Mouse (Mus musculus): ENCODE results near the gene Stx3. TPM values are rescaled to one million over a fixed set of nuclear protein-coding genes. Genes with fewer than 3 reads are reported as not detected.

The Stx3 gene
- total RNA-seq, 2 experiments from 2014 or later = 1.7 to 2.6 TPM

DNA sequence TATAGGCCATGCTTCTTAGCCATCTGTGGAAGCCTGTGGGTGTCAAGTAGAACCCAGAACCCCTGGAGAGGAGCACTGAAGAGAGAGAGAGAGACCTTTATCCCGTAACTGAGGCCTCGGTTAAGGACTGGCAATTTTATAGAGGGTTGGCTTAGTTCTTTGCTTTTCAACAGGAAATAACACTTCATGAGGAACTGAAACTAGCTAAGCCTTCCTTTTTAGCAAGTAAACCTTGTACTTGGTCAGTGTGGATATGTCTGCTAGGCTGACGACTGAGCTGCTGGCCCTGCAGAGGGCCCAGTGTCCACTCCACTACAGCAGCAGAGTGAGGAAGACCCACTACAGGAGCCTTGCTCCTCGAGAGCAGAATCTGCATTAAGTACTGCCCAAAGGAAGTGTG lies 52.8 kb downstream of the Stx3 start:
- intact Hi-C loops (cut with DNase I) = no loop called here
- TF ChIP-seq CTCF (IDR thresholded peaks at IDR 0.05) = no peak
- no peak overlapping the region; the same call in 1 of the 2 replicates for H3K27ac ChIP-seq
- H3K4me3 ChIP-seq = no peak overlapping the region
- DNase-seq = no peak

DNA sequence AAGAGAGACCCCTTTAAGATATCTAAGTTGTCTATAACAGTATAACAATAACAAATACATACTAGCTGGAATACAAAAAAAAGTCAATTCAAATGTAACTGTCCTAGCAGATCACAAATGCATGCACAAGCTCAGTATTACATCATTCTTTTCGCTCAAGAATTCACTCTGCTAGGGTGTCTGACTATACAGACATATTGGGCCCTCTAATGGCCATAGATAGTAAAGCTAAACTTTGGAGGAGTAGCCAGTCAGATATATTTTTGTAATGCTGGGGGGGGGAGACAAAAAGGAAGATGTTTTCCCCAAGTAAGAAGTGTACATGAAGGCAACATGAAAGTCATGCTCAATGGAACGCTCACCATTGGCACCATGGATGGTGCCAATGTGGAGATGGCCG lies 54.1 kb downstream of the Stx3 start:
- no peak for DNase-seq
- H3K4me3 ChIP-seq = no peak overlapping the region
- no peak for TF ChIP-seq CTCF (IDR thresholded peaks at IDR 0.05)
- no peak overlapping the region for H3K27ac ChIP-seq
- intact Hi-C loops (cut with DNase I) = no loop called here

DNA sequence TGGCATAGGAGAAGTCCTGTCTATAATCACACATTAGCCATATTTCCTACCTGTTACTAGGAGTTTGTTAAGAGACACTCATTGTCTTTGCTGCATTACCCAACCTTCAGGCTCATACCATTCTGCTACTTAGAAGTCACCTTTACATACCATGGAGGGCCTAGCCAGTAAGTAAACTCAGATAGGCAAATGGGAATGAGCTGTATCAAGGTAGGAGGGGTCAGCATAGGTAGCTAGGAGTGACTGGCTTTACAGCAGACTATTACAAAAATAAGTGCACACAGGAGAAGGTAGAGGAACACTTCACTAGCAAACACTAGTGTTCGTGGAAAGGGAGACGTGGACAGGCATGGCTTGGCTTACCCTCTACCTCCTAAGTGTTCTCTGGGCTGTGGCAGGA lies 71.9 kb downstream of the Stx3 start, which contains the start of gene Gif:
TSS of gene Gif (plus strand) at position 257 of the 400 bp plus-strand sequence.
- Histone ChIP-seq H3K27ac (no peak within 1 kb of the TSS), H3K4me3 (no peak within 1 kb of the TSS)
- intact Hi-C loops (cut with DNase I) = no loop called here
- TF ChIP-seq CTCF (IDR thresholded peaks at IDR 0.05) = no peak
- DNase-seq = no peak

DNA sequence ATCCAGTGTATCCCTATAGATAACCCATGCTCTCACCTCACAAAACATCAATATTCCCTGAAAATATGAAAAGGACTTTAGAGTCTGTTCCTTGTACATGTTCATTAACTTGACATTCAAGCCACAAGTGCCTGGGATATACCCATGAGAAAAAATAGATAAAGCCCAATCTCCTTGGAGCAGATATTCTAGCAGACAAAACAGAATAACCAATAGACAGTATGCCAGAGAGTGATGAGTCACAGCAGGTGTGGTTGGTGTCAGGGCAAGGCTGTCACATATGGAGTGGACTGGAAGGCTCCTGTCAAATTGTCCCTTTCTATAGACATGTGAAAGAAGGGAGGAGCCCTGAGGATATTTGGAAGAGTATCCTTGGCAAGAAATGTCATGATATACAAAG lies 73.5 kb downstream of the Stx3 start:
- TF ChIP-seq CTCF (IDR thresholded peaks at IDR 0.05) = no peak
- intact Hi-C loops (cut with DNase I) = no loop called here
- Histone ChIP-seq H3K4me3 (no peak overlapping the region), H3K27ac (no peak overlapping the region)
- no peak for DNase-seq

DNA sequence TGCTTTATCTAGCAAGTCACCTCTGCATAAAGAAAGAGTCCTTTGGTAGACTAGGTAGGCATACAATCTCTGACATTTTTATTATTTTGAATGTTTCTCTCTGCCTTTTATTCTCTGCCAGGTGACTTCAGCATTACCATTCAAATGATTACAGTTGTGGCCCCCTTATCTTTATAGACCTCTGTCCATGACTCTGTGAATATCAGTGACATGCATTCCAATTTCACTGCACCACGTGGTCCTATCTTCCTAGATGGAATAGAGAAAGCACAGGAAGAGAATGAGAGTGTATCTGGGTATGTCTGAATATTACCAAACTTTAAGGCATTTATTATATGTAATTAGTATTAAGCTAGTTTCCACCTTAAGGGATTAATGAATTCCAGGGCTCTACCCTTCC lies 82.7 kb downstream of the Stx3 start:
- no peak for DNase-seq
- Histone ChIP-seq H3K4me3 (no peak overlapping the region), H3K27ac (no peak overlapping the region)
- intact Hi-C loops (cut with DNase I) = no loop called here
- no peak for TF ChIP-seq CTCF (IDR thresholded peaks at IDR 0.05)

DNA sequence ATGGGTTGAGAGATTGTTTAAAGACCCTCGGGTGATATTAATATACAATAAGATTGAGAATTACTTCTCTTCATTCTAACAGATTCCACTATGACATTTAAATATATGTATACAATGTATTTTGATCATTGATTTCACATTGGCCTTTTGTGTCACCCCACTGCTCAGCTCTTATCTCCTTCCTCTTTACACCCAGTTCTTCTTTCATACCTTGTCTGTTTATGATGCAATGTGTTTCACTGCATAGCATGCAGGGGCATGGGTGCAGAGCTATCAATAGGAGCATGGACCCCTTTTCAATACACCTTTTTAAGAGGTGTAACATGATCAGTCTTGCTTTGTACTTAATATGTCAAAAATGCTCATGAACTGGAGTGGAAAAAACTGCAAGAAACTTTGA lies 88.9 kb downstream of the Stx3 start:
- Histone ChIP-seq H3K27ac (no peak overlapping the region), H3K4me3 (no peak overlapping the region)
- TF ChIP-seq CTCF (IDR thresholded peaks at IDR 0.05) = no peak
- DNase-seq = no peak
- intact Hi-C loops (cut with DNase I) = no loop called here

DNA sequence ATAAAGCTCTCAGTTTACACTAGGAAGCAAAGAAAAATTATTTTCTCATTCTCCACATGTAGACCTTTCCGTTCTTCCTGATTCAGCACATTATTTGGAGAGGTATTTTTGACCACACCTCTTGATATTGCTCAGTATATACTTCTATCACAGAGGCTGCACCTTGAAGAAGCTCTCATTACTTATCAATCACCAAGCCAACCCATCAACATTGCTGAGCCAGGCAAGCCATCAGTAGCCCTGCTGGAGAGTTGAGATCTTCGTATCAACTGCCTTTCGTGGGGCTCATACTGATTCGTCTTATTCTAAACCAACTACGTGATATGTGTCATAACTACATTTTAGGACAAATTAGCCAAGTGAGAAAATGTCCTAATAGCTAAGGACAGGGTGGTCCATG lies 91.9 kb downstream of the Stx3 start:
- intact Hi-C loops (cut with DNase I) = no loop called here
- TF ChIP-seq CTCF (IDR thresholded peaks at IDR 0.05) = no peak
- no peak overlapping the region for H3K4me3 ChIP-seq
- DNase-seq = no peak
- H3K27ac ChIP-seq = no peak overlapping the region

DNA sequence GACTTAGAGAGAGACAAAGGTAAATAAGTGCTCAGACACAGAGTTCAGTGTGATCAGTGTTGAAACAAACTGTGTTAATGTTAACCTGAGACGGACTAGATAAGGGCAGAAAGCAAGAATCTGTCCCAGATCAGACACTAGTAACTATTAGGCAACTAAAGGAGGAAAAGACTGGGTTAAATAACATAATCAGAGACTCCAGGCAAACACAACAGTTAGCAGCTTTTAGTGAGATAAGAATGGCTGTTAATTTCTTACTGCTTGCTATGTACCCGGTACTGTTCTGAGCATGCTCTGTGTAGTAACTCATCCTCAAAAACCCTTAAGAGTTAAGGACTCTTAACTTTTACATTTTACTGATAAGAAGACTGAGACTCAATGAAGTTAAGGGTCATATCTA lies 93.3 kb downstream of the Stx3 start:
- DNase-seq = no peak
- intact Hi-C loops (cut with DNase I) = no loop called here
- Histone ChIP-seq H3K4me3 (no peak overlapping the region), H3K27ac (no peak overlapping the region)
- TF ChIP-seq CTCF (IDR thresholded peaks at IDR 0.05) = no peak

Other genes with a start within 250 kb of the Stx3 start
- 1 to 10 TPM in 1 of 2 experiments, under 1 TPM in 1; 0.89 to 1.6 TPM for gene Ms4a6d, start 214.6 kb downstream of the Stx3 start, total RNA-seq (2021)
- under 1 TPM in 1 of 2 experiments, not detected in 1; 0.31 TPM for gene Ms4a2, start 195.7 kb downstream of the Stx3 start, total RNA-seq (2021)
- not detected for gene Ms4a3, start 178.6 kb downstream of the Stx3 start, total RNA-seq (2021)
- gene Oosp2, start 158.8 kb downstream of the Stx3 start, total RNA-seq (2021) = not detected
- gene Oosp1, start 128.3 kb downstream of the Stx3 start, total RNA-seq (2021) = not detected
- not detected for gene Oosp3, start 122.3 kb downstream of the Stx3 start, total RNA-seq (2021)
- gene Gif, start 71.8 kb downstream of the Stx3 start, total RNA-seq (2021) = not detected
- gene Mrpl16, start 49.0 kb downstream of the Stx3 start, total RNA-seq (2021) = 10 to 100 TPM; 51.6 to 69.4 TPM
- gene Olfr1417, start 19.8 kb upstream of the Stx3 start, total RNA-seq (2021) = not detected
- gene Olfr1418, start 41.7 kb upstream of the Stx3 start, total RNA-seq (2021) = not detected
- not detected for gene Olfr1419, start 55.7 kb upstream of the Stx3 start, total RNA-seq (2021)
- gene Olfr1420, start 67.2 kb upstream of the Stx3 start, total RNA-seq (2021) = not detected
- gene Patl1, start 93.0 kb upstream of the Stx3 start, total RNA-seq (2021) = 10 to 100 TPM; 24.3 to 29.3 TPM
- 10 to 100 TPM; 54.3 to 62.9 TPM for gene Osbp, start 146.5 kb upstream of the Stx3 start, total RNA-seq (2021)
- gene Olfr1423, start 221.9 kb upstream of the Stx3 start, total RNA-seq (2021) = not detected
- gene Olfr1424, start 243.3 kb upstream of the Stx3 start, total RNA-seq (2021) = not detected